Mouse (Mus musculus) megakaryocyte, embryonic 14.5 days (primary cell): ENCODE measurements at regions not wholly inside any gene's neighbourhood (a gene's known extent, or its start where the extent isn't known, plus 50 kb on each side); places are given as distances from the start of the nearest gene placed in this dataset.

Source experiments
- H3K27me3 ChIP-seq: replicated peaks from 2 replicates; pipeline ENCODE3; 2012; ENCODE audit warnings: inconsistent platforms
- H3K36me3 ChIP-seq: replicated peaks from 2 replicates; pipeline ENCODE3; 2012; ENCODE audit warnings: low read length, inconsistent platforms, mixed read lengths
- H3K4me1 ChIP-seq: 2 replicates; pipeline ENCODE4 v1.6.1; 2012; ENCODE audit warnings: inconsistent platforms
- H3K4me3 ChIP-seq: replicated peaks from 2 replicates; pipeline ENCODE3; 2012; ENCODE audit warnings: moderate library complexity, mild to moderate bottlenecking, inconsistent platforms
- H3K9me3 ChIP-seq: 2 replicates; pipeline ENCODE4 v1.6.1; 2012; ENCODE audit warnings: inconsistent platforms
- FLI1 ChIP-seq: IDR thresholded peaks from 2 replicates; pipeline ENCODE4 v1.6.1; 2012; ENCODE audit warnings: low read length, inconsistent platforms, mixed read lengths
- GATA1 ChIP-seq: IDR thresholded peaks from 3 replicates; pipeline ENCODE4 v1.6.1; 2012; ENCODE audit warnings: mixed read lengths, low read length, inconsistent platforms, borderline replicate concordance

GRCm38 (mm10) chr4:58627021-58627420 is 73.3 kb upstream of the Lpar1 start:
- Histone ChIP-seq H3K9me3 (peaks cover 17% of the 10 kb centered on the region), H3K36me3 (no peaks in the 10 kb centered on the region), H3K4me1 (no peaks in the 10 kb centered on the region), H3K4me3 (no peak overlapping the region), H3K27me3 (peaks cover 3% of the 10 kb centered on the region)
- TF ChIP-seq FLI1 (no peak), GATA1 (no peak)

GRCm38 (mm10) chr4:58624059-58624458 is 70.4 kb upstream of the Lpar1 start:
- Histone ChIP-seq H3K4me3 (no peak overlapping the region), H3K27me3 (peaks cover 6% of the 10 kb centered on the region), H3K4me1 (no peaks in the 10 kb centered on the region), H3K36me3 (no peaks in the 10 kb centered on the region), H3K9me3 (peaks cover 10% of the 10 kb centered on the region)
- TF ChIP-seq FLI1 = no peak
- no peak for TF ChIP-seq GATA1

GRCm38 (mm10) chr4:58620641-58621040 is 66.9 kb upstream of the Lpar1 start:
- TF ChIP-seq GATA1 (no peak), FLI1 (no peak)
- Histone ChIP-seq H3K9me3 (peaks cover 13% of the 10 kb centered on the region), H3K27me3 (peaks cover 4% of the 10 kb centered on the region), H3K36me3 (no peaks in the 10 kb centered on the region), H3K4me3 (no peak overlapping the region), H3K4me1 (no peaks in the 10 kb centered on the region)

GRCm38 (mm10) chr4:58617261-58617660 is 63.6 kb upstream of the Lpar1 start:
- no peak overlapping the region for H3K4me3 ChIP-seq
- peaks cover 4% of the 10 kb centered on the region for H3K27me3 ChIP-seq
- no peaks in the 10 kb centered on the region for H3K4me1 ChIP-seq
- no peak for TF ChIP-seq FLI1
- no peak for TF ChIP-seq GATA1
- H3K36me3 ChIP-seq = no peaks in the 10 kb centered on the region
- peaks cover 3% of the 10 kb centered on the region; the same call in 1 of the 2 replicates for H3K9me3 ChIP-seq

- peaks cover 6% of the 10 kb centered on the region; the same call in 1 of the 2 replicates for H3K9me3 ChIP-seq
- no peaks in the 10 kb centered on the region for H3K4me1 ChIP-seq
- no peak overlapping the region for H3K4me3 ChIP-seq
- no peaks in the 10 kb centered on the region for H3K36me3 ChIP-seq
- TF ChIP-seq FLI1 (no peak), GATA1 (no peak)
- H3K27me3 ChIP-seq = no peaks in the 10 kb centered on the region
Observed at GRCm38 (mm10) chr4:58613536-58613935, 59.8 kb upstream of the Lpar1 start.

GRCm38 (mm10) chr4:58613022-58613421 is 59.3 kb upstream of the Lpar1 start:
- TF ChIP-seq FLI1 (no peak), GATA1 (no peak)
- Histone ChIP-seq H3K9me3 (peaks cover 6% of the 10 kb centered on the region; the same call in 1 of the 2 replicates), H3K4me1 (no peaks in the 10 kb centered on the region), H3K4me3 (peak overlapping the region; percentile 42), H3K36me3 (no peaks in the 10 kb centered on the region), H3K27me3 (no peaks in the 10 kb centered on the region)

- TF ChIP-seq FLI1 = no peak
- no peak for TF ChIP-seq GATA1
- Histone ChIP-seq H3K4me1 (no peaks in the 10 kb centered on the region), H3K4me3 (no peak overlapping the region), H3K27me3 (no peaks in the 10 kb centered on the region), H3K36me3 (no peaks in the 10 kb centered on the region), H3K9me3 (0 out of 2 replicates have a peak, but pooled peaks cover 3% of the 10 kb centered on the region)
Observed at GRCm38 (mm10) chr4:58607491-58607890, 53.8 kb upstream of the Lpar1 start.

GRCm38 (mm10) chr4:58605941-58606340 is 52.2 kb upstream of the Lpar1 start:
- no peaks in the 10 kb centered on the region for H3K9me3 ChIP-seq
- no peaks in the 10 kb centered on the region for H3K27me3 ChIP-seq
- TF ChIP-seq GATA1 = no peak
- TF ChIP-seq FLI1 = no peak
- H3K4me3 ChIP-seq = no peak overlapping the region
- no peaks in the 10 kb centered on the region for H3K36me3 ChIP-seq
- H3K4me1 ChIP-seq = no peaks in the 10 kb centered on the region
